Mouse (Mus musculus): Measurements from ENCODE around the gene Sfswap. TPM values are rescaled to one million over a fixed set of nuclear protein-coding genes. Genes with fewer than 3 reads are reported as not detected.

Sfswap gene
- total and polyA plus RNA-seq, 2 experiments = 18.9 to 32.9 TPM

GRCm38 (mm10) chr5:129559283-129559682, 58.3 kb downstream of the Sfswap start:
- H3K4me1 ChIP-seq (ENCODE audit: control insufficient read depth, insufficient read depth, low read length) = no peaks in the 10 kb centered on the region
- no peak overlapping the region for H3K27ac ChIP-seq (replicated peaks; ENCODE audit: insufficient read depth, low read depth, low read length)
- DNase-seq (ENCODE audit: extremely low read depth, low read depth, low spot score) = no peak
- 90% methylated on average over 11 of the region's 11 CpGs for WGBS
- no peak overlapping the region for H3K9ac ChIP-seq (ENCODE audit: low read depth, low read length)
- no peak for TF ChIP-seq CTCF (IDR thresholded peaks at IDR 0.05; ENCODE audit: low read depth, low read length)
- TF ChIP-seq POLR2A (IDR thresholded peaks at IDR 0.05; ENCODE audit: extremely low read depth, insufficient read depth, low read length) = no peak
- no peaks in the 10 kb centered on the region for H3K27me3 ChIP-seq (ENCODE audit: control insufficient read depth, insufficient read depth, low read length)
- no peaks in the 10 kb centered on the region for H3K79me2 ChIP-seq (ENCODE audit: control insufficient read depth, insufficient read depth, low read length)
- H3K36me3 ChIP-seq (ENCODE audit: control insufficient read depth, insufficient read depth, low read length) = peaks cover 38% of the 10 kb centered on the region
- H3K4me3 ChIP-seq (ENCODE audit: insufficient read depth, low read depth, low read length) = no peak overlapping the region

GRCm38 (mm10) chr5:129562342-129562741, 61.3 kb downstream of the Sfswap start:
- no peak for DNase-seq (ENCODE audit: extremely low read depth, low read depth, low spot score)
- H3K27ac ChIP-seq (replicated peaks; ENCODE audit: insufficient read depth, low read depth, low read length) = no peak overlapping the region
- 96% methylated on average over 8 of the region's 8 CpGs for WGBS
- H3K9ac ChIP-seq (ENCODE audit: low read depth, low read length) = no peak overlapping the region
- no peak overlapping the region for H3K4me3 ChIP-seq (ENCODE audit: insufficient read depth, low read depth, low read length)
- no peaks in the 10 kb centered on the region for H3K27me3 ChIP-seq (ENCODE audit: control insufficient read depth, insufficient read depth, low read length)
- H3K36me3 ChIP-seq (ENCODE audit: control insufficient read depth, insufficient read depth, low read length) = peaks cover 34% of the 10 kb centered on the region
- no peaks in the 10 kb centered on the region for H3K79me2 ChIP-seq (ENCODE audit: control insufficient read depth, insufficient read depth, low read length)
- H3K4me1 ChIP-seq (ENCODE audit: control insufficient read depth, insufficient read depth, low read length) = no peaks in the 10 kb centered on the region
- TF ChIP-seq POLR2A (IDR thresholded peaks at IDR 0.05; ENCODE audit: extremely low read depth, insufficient read depth, low read length) (no peak), CTCF (IDR thresholded peaks at IDR 0.05; ENCODE audit: low read depth, low read length) (no peak)

GRCm38 (mm10) chr5:129568596-129568995, 67.6 kb downstream of the Sfswap start:
- H3K9ac ChIP-seq (ENCODE audit: low read depth, low read length) = no peak overlapping the region
- DNase-seq (ENCODE audit: extremely low read depth, low read depth, low spot score) = no peak
- no peaks in the 10 kb centered on the region for H3K27me3 ChIP-seq (ENCODE audit: control insufficient read depth, insufficient read depth, low read length)
- TF ChIP-seq POLR2A (IDR thresholded peaks at IDR 0.05; ENCODE audit: extremely low read depth, insufficient read depth, low read length) = no peak
- TF ChIP-seq CTCF (IDR thresholded peaks at IDR 0.05; ENCODE audit: low read depth, low read length) = no peak
- H3K4me1 ChIP-seq (ENCODE audit: control insufficient read depth, insufficient read depth, low read length) = no peaks in the 10 kb centered on the region
- no peaks in the 10 kb centered on the region for H3K79me2 ChIP-seq (ENCODE audit: control insufficient read depth, insufficient read depth, low read length)
- H3K4me3 ChIP-seq (ENCODE audit: insufficient read depth, low read depth, low read length) = no peak overlapping the region
- no peak overlapping the region for H3K27ac ChIP-seq (replicated peaks; ENCODE audit: insufficient read depth, low read depth, low read length)
- H3K36me3 ChIP-seq (ENCODE audit: control insufficient read depth, insufficient read depth, low read length) = peaks cover 27% of the 10 kb centered on the region
- 94% methylated on average over 4 of the region's 4 CpGs for WGBS

- Histone ChIP-seq H3K27ac (replicated peaks; ENCODE audit: insufficient read depth, low read depth, low read length) (no peak overlapping the region), H3K4me1 (ENCODE audit: control insufficient read depth, insufficient read depth, low read length) (no peaks in the 10 kb centered on the region), H3K4me3 (ENCODE audit: insufficient read depth, low read depth, low read length) (no peak overlapping the region), H3K9ac (ENCODE audit: low read depth, low read length) (no peak overlapping the region), H3K36me3 (ENCODE audit: control insufficient read depth, insufficient read depth, low read length) (no peaks in the 10 kb centered on the region), H3K27me3 (ENCODE audit: control insufficient read depth, insufficient read depth, low read length) (no peaks in the 10 kb centered on the region), H3K79me2 (ENCODE audit: control insufficient read depth, insufficient read depth, low read length) (no peaks in the 10 kb centered on the region)
- DNase-seq (ENCODE audit: extremely low read depth, low read depth, low spot score) = no peak
- TF ChIP-seq POLR2A (IDR thresholded peaks at IDR 0.05; ENCODE audit: extremely low read depth, insufficient read depth, low read length) = no peak
- no peak for TF ChIP-seq CTCF (IDR thresholded peaks at IDR 0.05; ENCODE audit: low read depth, low read length)
- WGBS = 52% methylated on average over 12 of the region's 12 CpGs
Measured at GRCm38 (mm10) chr5:129578201-129578600, 77.2 kb downstream of the Sfswap start.

- Histone ChIP-seq H3K4me1 (ENCODE audit: control insufficient read depth, insufficient read depth, low read length) (no peaks in the 10 kb centered on the region), H3K27ac (replicated peaks; ENCODE audit: insufficient read depth, low read depth, low read length) (no peak overlapping the region), H3K27me3 (ENCODE audit: control insufficient read depth, insufficient read depth, low read length) (0 out of 2 replicates have a peak, but pooled peaks cover 4% of the 10 kb centered on the region), H3K4me3 (ENCODE audit: insufficient read depth, low read depth, low read length) (no peak overlapping the region), H3K79me2 (ENCODE audit: control insufficient read depth, insufficient read depth, low read length) (no peaks in the 10 kb centered on the region), H3K9ac (ENCODE audit: low read depth, low read length) (no peak overlapping the region), H3K36me3 (ENCODE audit: control insufficient read depth, insufficient read depth, low read length) (no peaks in the 10 kb centered on the region)
- TF ChIP-seq POLR2A (IDR thresholded peaks at IDR 0.05; ENCODE audit: extremely low read depth, insufficient read depth, low read length) (no peak), CTCF (IDR thresholded peaks at IDR 0.05; ENCODE audit: low read depth, low read length) (no peak)
- 16% methylated on average over 6 of the region's 6 CpGs for whole genome bisulfite sequencing
- no peak for DNase-seq (ENCODE audit: extremely low read depth, low read depth, low spot score)
Measured at GRCm38 (mm10) chr5:129580046-129580445, 79.0 kb downstream of the Sfswap start.

GRCm38 (mm10) chr5:129580572-129580971, 79.6 kb downstream of the Sfswap start:
- DNase-seq (ENCODE audit: extremely low read depth, low read depth, low spot score) = no peak

More at GRCm38 (mm10) chr5:129580572-129580971, 79.6 kb downstream of the Sfswap start:
- Histone ChIP-seq H3K4me1 (ENCODE audit: control insufficient read depth, insufficient read depth, low read length) (no peaks in the 10 kb centered on the region; the same call in 1 of the 2 replicates), H3K4me3 (ENCODE audit: insufficient read depth, low read depth, low read length) (no peak overlapping the region), H3K27me3 (ENCODE audit: control insufficient read depth, insufficient read depth, low read length) (0 out of 2 replicates have a peak, but pooled peaks cover 4% of the 10 kb centered on the region), H3K79me2 (ENCODE audit: control insufficient read depth, insufficient read depth, low read length) (no peaks in the 10 kb centered on the region), H3K27ac (replicated peaks; ENCODE audit: insufficient read depth, low read depth, low read length) (no peak overlapping the region), H3K36me3 (ENCODE audit: control insufficient read depth, insufficient read depth, low read length) (no peaks in the 10 kb centered on the region), H3K9ac (ENCODE audit: low read depth, low read length) (no peak overlapping the region)
- 68% methylated on average over 9 of the region's 9 CpGs for whole genome bisulfite sequencing
- TF ChIP-seq CTCF (IDR thresholded peaks at IDR 0.05; ENCODE audit: low read depth, low read length) = no peak
- no peak for TF ChIP-seq POLR2A (IDR thresholded peaks at IDR 0.05; ENCODE audit: extremely low read depth, insufficient read depth, low read length)

Measured in liver, adult 2 months (tissue).